Mouse (Mus musculus) forebrain, embryonic 15.5 days (tissue): ENCODE results near the gene Efemp1. TPM values are rescaled to one million over a fixed set of nuclear protein-coding genes. Genes with fewer than 3 reads are reported as not detected.
A peak's percentile ranks its signal among the peaks of the same experiment; 100 is the strongest.

Experiments used
- ATAC-seq: fragments of 200-750 bp; cut with Nextera tagmentation; replicated peaks from 2 replicates; pipeline ENCODE4 v1.8.0; 2017; ENCODE audit warnings: mild to moderate bottlenecking, moderate TSS enrichment, moderate library complexity
- H3K27ac ChIP-seq: fragments of 300-500 bp; sonication (generic); replicated peaks from 2 replicates; pipeline ENCODE4 v1.5.1; 2015; ENCODE audit warnings: mild to moderate bottlenecking, inconsistent platforms
- H3K27me3 ChIP-seq: fragments of 300-500 bp; sonication (generic); 2 replicates; pipeline ENCODE4 v1.6.1; 2015; ENCODE audit warnings: inconsistent platforms
- H3K36me3 ChIP-seq: fragments of 300-500 bp; sonication (generic); 2 replicates; pipeline ENCODE4 v1.6.1; 2015; ENCODE audit warnings: mild to moderate bottlenecking, inconsistent platforms
- H3K4me1 ChIP-seq: fragments of 300-500 bp; sonication (generic); 2 replicates; pipeline ENCODE4 v1.6.1; 2015; ENCODE audit warnings: inconsistent platforms
- H3K4me2 ChIP-seq: fragments of 300-500 bp; sonication (generic); replicated peaks from 2 replicates; pipeline ENCODE4 v1.6.1; 2015; ENCODE audit warnings: mild to moderate bottlenecking, inconsistent platforms
- H3K4me3 ChIP-seq: fragments of 300-500 bp; sonication (generic); 2 replicates; pipeline ENCODE4 v1.5.1; 2015; ENCODE audit warnings: mild to moderate bottlenecking, inconsistent platforms
- H3K9ac ChIP-seq: fragments of 300-500 bp; sonication (generic); replicated peaks from 2 replicates; pipeline ENCODE4 v1.6.1; 2015; ENCODE audit warnings: mild to moderate bottlenecking, inconsistent platforms
- H3K9me3 ChIP-seq: fragments of 300-500 bp; sonication (generic); 2 replicates; pipeline ENCODE4 v1.6.1; 2016; ENCODE audit warnings: inconsistent platforms
- WGBS: fragments of 180-500 bp; shearing (Covaris S2); methylation state at CpG from one replicate; pipeline ENCODE4 v1.1.7; 2015; ENCODE audit warnings: mixed read lengths; 5-methylcytosine and 5-hydroxymethylcytosine counted together
- polyA plus RNA-seq: library from polyadenylated mRNA; unstranded; fragments of >200 nt; fragmentation: Nextera tagmentation; extraction: Ambion mirVana; gene quantifications from 2 replicates; pipeline ENCODE4 v1.2.1, GENCODE M21; 2015

The Efemp1 gene
- 2.3 and 2.5 TPM in 2 replicates for polyA plus RNA-seq

DNA sequence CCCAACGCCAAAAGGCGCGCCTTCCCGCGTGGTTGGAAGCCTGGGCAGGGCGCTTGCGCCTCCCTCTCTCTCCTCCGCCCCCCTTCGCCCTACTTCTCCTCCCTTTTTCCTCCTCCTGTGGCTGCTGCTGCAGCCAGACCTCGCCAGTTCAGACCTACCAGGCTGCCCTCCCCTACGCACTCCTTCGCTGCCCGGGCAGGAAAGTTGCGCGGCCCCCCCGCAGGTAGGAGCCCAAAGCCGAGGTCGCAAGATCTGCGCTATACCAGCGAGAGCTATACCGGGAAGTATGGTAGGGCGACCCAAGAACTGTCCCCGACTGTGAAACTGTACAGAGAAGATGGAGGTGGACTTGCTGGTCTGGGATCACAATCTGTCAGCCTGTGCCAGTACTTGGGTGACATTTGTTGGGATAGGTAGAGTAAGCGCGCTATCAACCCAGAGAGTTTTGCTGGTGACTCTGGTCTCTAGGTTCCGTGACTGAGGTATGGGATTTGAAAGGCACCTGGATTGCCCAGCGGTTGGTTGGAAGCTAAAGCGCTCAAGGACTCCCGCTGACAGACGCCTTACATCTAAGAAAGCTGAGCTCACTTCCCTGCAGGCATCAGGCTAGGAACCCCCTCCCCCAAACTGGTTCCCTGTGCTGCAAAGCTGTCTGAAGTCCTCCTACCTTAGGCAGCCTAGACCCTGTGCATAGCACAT is at the start of gene Efemp1:
TSS of gene Efemp1 (plus strand) at position 103 of the 699 bp plus-strand sequence.
- Histone ChIP-seq H3K36me3 (no peaks in the 10 kb centered on the region), H3K27ac (no peak within 1 kb of the TSS), H3K4me2 (peak within 1 kb of the TSS; percentile 79), H3K9ac (peak within 1 kb of the TSS; percentile 16; the same call in 1 of the 2 replicates), H3K27me3 (no peaks in the 10 kb centered on the region), H3K4me3 (peak within 1 kb of the TSS; percentile 41), H3K4me1 (peaks cover 10% of the 10 kb centered on the region), H3K9me3 (no peaks in the 10 kb centered on the region)
- WGBS = under 1% methylated on average over 29 of the region's 30 CpGs
- ATAC-seq = peak; percentile 84

DNA sequence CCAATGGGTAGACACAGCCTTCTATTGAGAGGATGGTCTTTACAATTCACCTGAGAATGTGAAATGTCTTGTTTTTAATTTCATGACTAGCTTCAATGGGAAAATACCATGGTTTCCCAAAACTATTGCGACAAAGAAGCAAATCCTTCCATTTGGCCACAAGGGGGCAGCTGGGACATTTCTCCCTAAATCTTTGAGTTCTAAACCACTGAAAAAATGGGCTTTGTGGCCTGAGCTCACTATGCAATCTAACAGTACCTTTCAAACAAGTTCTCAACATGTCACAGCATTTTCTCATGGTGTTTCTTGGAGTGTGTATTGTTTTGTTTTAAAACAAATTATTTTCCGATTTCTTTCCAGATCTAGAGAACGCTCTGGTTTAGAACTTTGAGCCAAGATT is 44.3 kb upstream of the Efemp1 start:
- Histone ChIP-seq H3K4me3 (no peak overlapping the region), H3K4me1 (no peaks in the 10 kb centered on the region), H3K4me2 (no peak overlapping the region), H3K27ac (no peak overlapping the region), H3K36me3 (no peaks in the 10 kb centered on the region), H3K9me3 (no peaks in the 10 kb centered on the region), H3K9ac (no peak overlapping the region), H3K27me3 (no peaks in the 10 kb centered on the region)
- WGBS = 66% methylated on average over 3 of the region's 3 CpGs
- ATAC-seq = no peak

DNA sequence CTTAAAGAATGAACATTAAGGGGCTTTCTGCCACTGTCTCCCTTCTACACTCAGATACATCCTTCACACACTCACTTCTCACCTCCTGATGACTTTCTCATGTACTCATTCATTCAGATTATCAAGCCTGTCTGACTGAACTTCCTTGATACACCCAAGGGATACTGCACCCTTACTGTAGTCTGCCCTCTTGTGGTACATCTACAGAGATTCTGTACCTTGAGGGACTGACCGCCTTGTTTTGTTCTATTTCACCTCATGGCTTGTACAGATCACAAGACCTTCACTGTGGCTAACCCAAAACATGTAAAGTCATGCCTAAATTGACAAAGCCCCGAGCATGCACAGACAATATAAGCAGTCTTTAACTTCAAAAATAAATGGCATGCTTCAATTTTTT is 41.1 kb upstream of the Efemp1 start:
- no peaks in the 10 kb centered on the region for H3K4me1 ChIP-seq
- no peak overlapping the region for H3K4me2 ChIP-seq
- no peak overlapping the region for H3K4me3 ChIP-seq
- no peaks in the 10 kb centered on the region for H3K27me3 ChIP-seq
- ATAC-seq = no peak
- no peak overlapping the region for H3K27ac ChIP-seq
- no peaks in the 10 kb centered on the region for H3K9me3 ChIP-seq
- H3K36me3 ChIP-seq = no peaks in the 10 kb centered on the region
- no peak overlapping the region for H3K9ac ChIP-seq
- 73% methylated on average over 2 of the region's 2 CpGs for WGBS

DNA sequence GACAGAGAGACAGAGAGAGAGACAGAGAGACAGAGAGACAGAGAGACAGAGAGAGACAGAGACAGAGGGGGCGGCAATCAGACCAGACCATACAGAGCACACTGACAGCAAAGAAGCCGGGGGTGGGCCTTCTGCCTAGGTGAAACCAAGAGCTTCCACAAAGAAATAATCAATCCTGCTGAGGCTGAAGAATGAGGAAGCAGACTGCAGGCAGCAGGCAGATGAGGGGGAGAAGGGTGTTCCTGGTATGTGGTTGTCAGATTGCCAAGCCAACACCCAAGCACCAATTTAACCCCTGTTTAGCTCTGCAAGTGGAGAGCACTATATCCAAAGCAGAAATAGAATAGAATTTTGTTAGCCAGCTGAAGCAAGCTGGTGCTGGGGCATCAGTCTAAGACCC is 40.4 kb upstream of the Efemp1 start:
- Histone ChIP-seq H3K36me3 (no peaks in the 10 kb centered on the region), H3K9ac (no peak overlapping the region), H3K27ac (no peak overlapping the region), H3K4me1 (no peaks in the 10 kb centered on the region), H3K4me2 (no peak overlapping the region), H3K27me3 (no peaks in the 10 kb centered on the region), H3K9me3 (no peaks in the 10 kb centered on the region), H3K4me3 (no peak overlapping the region)
- WGBS = 63% methylated on average over 2 of the region's 2 CpGs
- no peak for ATAC-seq

DNA sequence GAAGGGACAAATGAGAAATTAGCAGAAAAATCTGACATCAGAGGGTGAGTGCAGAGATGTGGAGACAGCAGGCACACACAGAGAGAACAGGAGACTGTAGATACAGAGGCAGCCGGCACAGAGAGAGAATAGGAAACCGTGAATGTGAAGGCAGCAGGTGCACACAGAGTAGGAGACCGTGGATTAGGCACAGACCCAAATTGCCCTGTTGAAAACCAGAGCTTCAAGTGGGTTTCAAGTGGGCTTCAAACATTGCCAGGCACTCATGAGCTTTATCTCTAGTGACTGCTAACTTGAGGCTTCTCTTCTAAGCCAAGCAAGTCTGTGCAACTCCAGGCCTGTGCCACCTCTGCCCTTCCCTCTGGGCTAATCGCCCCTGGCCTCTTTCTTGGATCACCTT is 35.6 kb upstream of the Efemp1 start:
- ATAC-seq = no peak
- 71% methylated on average over 4 of the region's 4 CpGs for WGBS

DNA sequence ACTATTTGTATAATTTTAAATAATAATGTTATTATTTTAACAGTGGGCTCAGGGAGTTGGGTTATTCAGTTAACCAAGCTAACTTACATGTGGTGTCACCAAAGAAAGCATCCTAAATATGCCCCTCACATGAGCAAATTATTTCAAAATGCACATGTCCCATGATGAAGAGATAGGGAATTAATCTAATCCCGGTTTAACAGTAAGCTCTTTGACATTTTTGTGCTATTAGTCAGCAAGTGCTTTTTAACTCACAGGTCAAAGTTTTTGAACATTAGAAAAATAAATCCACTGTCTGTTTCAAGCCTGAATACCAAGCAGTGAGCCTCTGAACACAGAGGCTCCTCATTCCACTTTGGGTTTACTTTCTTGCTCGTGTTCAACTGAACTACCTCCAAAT is 26.1 kb upstream of the Efemp1 start:
- ATAC-seq = no peak
- H3K4me1 ChIP-seq = no peaks in the 10 kb centered on the region
- no peak overlapping the region for H3K4me2 ChIP-seq
- no peaks in the 10 kb centered on the region for H3K36me3 ChIP-seq
- WGBS = 84% methylated on average over 2 of the region's 2 CpGs
- H3K27me3 ChIP-seq = no peaks in the 10 kb centered on the region
- H3K9ac ChIP-seq = no peak overlapping the region
- H3K9me3 ChIP-seq = no peaks in the 10 kb centered on the region
- no peak overlapping the region for H3K4me3 ChIP-seq
- no peak overlapping the region for H3K27ac ChIP-seq

More for the DNA sequence above, 35.6 kb upstream of the Efemp1 start:
- Histone ChIP-seq H3K4me1 (no peaks in the 10 kb centered on the region), H3K9ac (no peak overlapping the region), H3K4me3 (no peak overlapping the region), H3K9me3 (no peaks in the 10 kb centered on the region), H3K27me3 (no peaks in the 10 kb centered on the region), H3K4me2 (no peak overlapping the region), H3K36me3 (no peaks in the 10 kb centered on the region), H3K27ac (no peak overlapping the region)

DNA sequence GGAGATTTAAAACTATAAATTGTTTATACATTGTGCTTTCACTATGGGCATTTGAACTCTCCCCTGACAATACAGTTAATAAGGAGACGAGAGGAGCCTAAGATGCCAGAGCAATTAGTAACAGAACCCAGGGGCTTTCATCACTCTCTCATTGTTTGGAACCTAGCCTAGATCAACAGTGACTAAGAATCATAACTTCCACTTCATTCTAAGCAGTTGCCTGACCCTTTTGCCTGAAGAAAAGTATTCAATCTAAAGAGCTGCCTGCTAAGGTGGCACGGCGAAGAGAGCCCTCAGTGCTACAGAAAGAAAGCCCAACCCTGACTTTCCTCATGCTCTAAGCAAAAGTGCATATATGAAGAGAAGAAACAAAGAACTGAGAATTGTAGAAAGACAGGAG is 19.2 kb upstream of the Efemp1 start:
- 21% methylated on average over 3 of the region's 3 CpGs for WGBS

DNA sequence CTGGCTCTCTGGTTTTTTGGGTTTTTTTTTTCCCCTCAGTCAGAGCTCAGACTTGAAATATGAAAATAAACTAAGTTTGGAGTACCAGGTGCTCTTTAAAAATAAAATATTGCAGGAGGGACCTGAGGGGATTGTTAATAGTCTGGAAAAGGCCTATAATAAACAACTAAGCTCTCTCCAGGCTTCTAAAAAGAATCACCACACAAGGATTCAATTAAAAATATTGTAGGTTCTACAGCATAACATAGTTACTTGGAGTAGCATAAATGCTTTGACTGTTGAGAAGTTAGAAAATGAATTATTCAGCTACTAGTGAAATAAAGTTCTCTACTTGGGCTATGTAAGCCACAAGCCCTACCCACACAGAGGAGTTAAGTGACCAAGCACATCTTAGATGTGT is 17.9 kb upstream of the Efemp1 start:
- H3K9ac ChIP-seq = no peak overlapping the region
- H3K9me3 ChIP-seq = no peaks in the 10 kb centered on the region
- no peak overlapping the region for H3K27ac ChIP-seq
- H3K4me3 ChIP-seq = no peak overlapping the region
- no peaks in the 10 kb centered on the region for H3K4me1 ChIP-seq
- H3K27me3 ChIP-seq = no peaks in the 10 kb centered on the region
- no peak overlapping the region for H3K4me2 ChIP-seq
- ATAC-seq = no peak
- no peaks in the 10 kb centered on the region for H3K36me3 ChIP-seq

More for the DNA sequence above, 19.2 kb upstream of the Efemp1 start:
- Histone ChIP-seq H3K9ac (no peak overlapping the region), H3K36me3 (no peaks in the 10 kb centered on the region), H3K27me3 (no peaks in the 10 kb centered on the region), H3K4me1 (no peaks in the 10 kb centered on the region), H3K4me2 (no peak overlapping the region), H3K27ac (no peak overlapping the region), H3K9me3 (no peaks in the 10 kb centered on the region), H3K4me3 (no peak overlapping the region)
- no peak for ATAC-seq

DNA sequence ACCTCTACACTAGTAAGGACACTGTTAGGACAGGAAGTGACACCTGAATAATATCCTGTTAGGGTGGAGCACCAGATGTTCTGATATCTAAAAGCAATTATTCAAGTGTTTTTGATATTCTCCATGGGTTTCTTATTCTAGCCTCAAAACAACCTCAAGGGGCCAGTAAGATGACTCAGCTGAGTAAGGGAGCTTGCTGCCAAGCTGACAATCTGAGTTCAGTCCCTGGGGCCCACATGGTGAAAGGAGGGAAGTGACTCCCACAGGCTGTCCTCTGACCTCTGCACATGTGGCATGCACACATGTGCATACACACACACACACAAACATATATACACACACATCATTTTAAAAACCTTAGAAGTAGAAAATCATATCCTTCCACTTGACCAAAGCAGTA is 3.2 kb upstream of the Efemp1 start:
- H3K4me2 ChIP-seq = no peak overlapping the region
- no peaks in the 10 kb centered on the region for H3K27me3 ChIP-seq

DNA sequence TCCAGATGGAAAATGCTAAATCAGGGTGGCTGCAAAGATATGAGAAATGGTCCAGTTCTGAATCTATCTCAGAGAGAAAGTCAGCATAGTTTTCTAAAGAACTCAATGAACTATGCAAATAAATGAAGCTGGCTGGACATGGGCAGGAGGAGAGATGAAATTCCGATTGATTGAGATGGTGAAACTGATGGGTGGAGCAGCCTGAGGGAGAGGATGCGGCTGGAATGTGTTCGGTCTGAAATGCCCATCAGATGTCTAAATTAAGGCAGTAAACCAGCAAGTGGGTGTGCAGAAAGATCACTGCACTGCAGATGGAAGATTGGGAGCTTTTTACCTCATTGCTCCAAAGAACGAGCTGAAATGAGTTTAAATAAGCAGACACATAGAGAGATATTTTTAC is 1.4 kb upstream of the Efemp1 start:
- Histone ChIP-seq H3K36me3 (no peaks in the 10 kb centered on the region), H3K4me1 (peaks cover 10% of the 10 kb centered on the region), H3K4me2 (no peak overlapping the region), H3K9me3 (no peaks in the 10 kb centered on the region), H3K27me3 (no peaks in the 10 kb centered on the region), H3K9ac (no peak overlapping the region), H3K4me3 (no peak overlapping the region), H3K27ac (no peak overlapping the region)
- no peak for ATAC-seq
- WGBS = 85% methylated on average over 4 of the region's 4 CpGs

More for the DNA sequence above, 3.2 kb upstream of the Efemp1 start:
- ATAC-seq = no peak
- Histone ChIP-seq H3K9ac (no peak overlapping the region), H3K27ac (no peak overlapping the region), H3K9me3 (no peaks in the 10 kb centered on the region), H3K4me3 (no peak overlapping the region), H3K36me3 (no peaks in the 10 kb centered on the region), H3K4me1 (peaks cover 10% of the 10 kb centered on the region)

DNA sequence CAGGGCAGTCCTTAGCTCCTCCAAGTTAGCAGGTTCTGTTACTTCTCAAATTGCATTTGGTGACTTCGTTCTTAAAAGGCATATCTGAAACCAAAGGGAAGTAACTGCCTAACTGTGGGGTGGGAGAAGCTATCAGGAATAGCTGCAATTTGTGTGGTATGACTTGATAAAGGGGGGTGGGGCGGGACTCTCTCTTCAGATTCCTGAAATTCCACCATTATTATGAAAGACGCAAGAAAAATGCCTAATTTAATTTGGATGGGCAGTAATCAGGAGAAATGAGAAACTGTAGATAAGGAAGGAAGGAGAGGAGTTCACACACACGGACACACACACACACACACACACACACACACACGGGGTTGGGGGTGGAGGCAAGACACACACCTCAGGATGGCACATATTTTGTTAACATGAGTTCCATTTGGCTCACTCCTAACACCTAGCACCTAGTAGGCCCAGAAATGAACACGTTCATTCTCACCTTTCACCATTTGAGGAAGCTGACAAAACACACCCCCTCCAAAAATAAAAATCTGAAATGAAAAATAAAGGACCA is 564 bp upstream of the Efemp1 start:
- 37% methylated on average over 6 of the region's 6 CpGs for WGBS
- no peaks in the 10 kb centered on the region for H3K27me3 ChIP-seq
- H3K4me2 ChIP-seq = no peak overlapping the region
- H3K27ac ChIP-seq = no peak overlapping the region
- ATAC-seq = no peak; the same call in 1 of the 2 replicates
- H3K4me3 ChIP-seq = 0 out of 2 replicates have a peak overlapping the region, but pooled peaks have one; percentile 41
- H3K9me3 ChIP-seq = no peaks in the 10 kb centered on the region
- H3K4me1 ChIP-seq = peaks cover 10% of the 10 kb centered on the region
- H3K9ac ChIP-seq = no peak overlapping the region
- no peaks in the 10 kb centered on the region for H3K36me3 ChIP-seq

DNA sequence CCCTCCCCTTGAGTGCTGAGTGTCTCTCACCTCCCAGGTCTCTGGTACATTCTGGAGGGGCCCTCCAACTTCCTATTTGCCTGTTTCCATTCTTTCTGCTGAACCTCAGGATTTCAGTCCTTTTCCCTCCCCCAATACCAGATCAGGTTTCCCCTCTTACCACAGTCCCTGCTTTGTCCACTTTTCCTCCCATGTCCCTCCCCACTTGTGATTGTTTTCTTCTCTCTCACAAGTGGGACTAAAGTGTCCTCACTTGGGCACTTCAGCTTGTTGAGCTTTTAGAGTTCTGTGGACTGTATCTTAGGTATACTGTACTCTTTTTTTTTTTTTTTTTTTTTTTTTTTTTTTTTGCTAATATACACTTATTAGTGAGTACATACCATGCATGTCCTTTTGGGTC is 6.1 kb downstream of the Efemp1 start:
- no peak for ATAC-seq
- H3K27me3 ChIP-seq = no peaks in the 10 kb centered on the region
- no peak overlapping the region for H3K4me3 ChIP-seq
- no peak overlapping the region for H3K4me2 ChIP-seq
- no peak overlapping the region for H3K9ac ChIP-seq
- no peaks in the 10 kb centered on the region for H3K36me3 ChIP-seq
- peaks cover 5% of the 10 kb centered on the region; the same call in 1 of the 2 replicates for H3K9me3 ChIP-seq
- H3K4me1 ChIP-seq = no peaks in the 10 kb centered on the region
- H3K27ac ChIP-seq = no peak overlapping the region

DNA sequence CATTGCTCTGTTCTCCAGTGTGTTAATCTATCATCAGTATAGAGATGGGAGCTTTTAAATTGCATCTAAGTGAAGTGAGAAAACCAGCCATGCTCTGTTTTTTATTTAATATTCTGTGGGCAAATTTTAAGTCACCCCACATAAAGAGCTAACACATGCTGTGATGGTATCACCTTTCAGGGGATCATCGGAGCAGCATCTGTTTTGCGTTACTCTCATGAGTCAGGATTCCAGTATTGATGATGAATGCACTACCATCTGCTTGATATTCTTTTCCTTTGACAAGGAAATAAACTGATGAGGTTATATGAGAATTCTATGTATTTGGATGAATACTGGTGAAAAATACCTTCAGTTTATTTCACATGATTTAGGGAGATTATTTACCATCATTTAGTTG is 16.1 kb downstream of the Efemp1 start:
- Histone ChIP-seq H3K9me3 (no peaks in the 10 kb centered on the region), H3K9ac (no peak overlapping the region), H3K4me2 (no peak overlapping the region), H3K4me1 (no peaks in the 10 kb centered on the region), H3K4me3 (no peak overlapping the region), H3K27me3 (no peaks in the 10 kb centered on the region), H3K36me3 (no peaks in the 10 kb centered on the region), H3K27ac (no peak overlapping the region)
- no peak for ATAC-seq
- 69% methylated on average over 2 of the region's 2 CpGs for WGBS
